Mouse (Mus musculus): Measurements from ENCODE around the gene Gm20721.
A peak's percentile ranks its signal among the peaks of the same experiment; 100 is the strongest.

- TF ChIP-seq POLR2A (IDR thresholded peaks at IDR 0.05; ENCODE audit: borderline replicate concordance, extremely low read depth, low read depth, low read length) = peak; percentile 18; the same call in 1 of the 2 replicates
- no peak for TF ChIP-seq CTCF (IDR thresholded peaks at IDR 0.05; ENCODE audit: insufficient read depth, low read length)
Measured at GRCm38 (mm10) chr2:174330616-174331191, 15.8 kb downstream of the Gm20721 start.
